Mouse (Mus musculus): ENCODE results near the gene Aig1. TPM values are rescaled to one million over a fixed set of nuclear protein-coding genes. Genes with fewer than 3 reads are reported as not detected.

Aig1 gene
- polyA plus RNA-seq, 1 experiment from 2014 or later = 53.5 TPM

DNA sequence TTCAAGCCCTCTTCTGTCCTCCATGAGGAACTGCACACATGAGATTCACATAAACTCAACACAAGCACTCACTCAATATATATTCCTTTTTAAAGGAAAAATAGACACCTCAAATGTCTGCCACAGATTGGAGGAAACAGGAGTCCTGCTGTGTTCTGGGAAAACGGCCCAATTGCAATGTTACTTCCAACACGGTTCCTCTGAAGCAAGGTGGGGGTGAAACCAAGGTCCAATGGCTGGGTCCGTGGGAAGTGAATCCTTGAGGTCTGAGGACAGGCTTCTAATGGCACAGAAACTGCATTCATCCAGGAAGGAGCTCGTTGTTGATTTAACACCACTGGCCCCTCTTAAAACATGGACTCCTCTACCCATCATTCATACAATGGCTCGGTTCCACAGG is 67.5 kb downstream of the Aig1 start:
- Histone ChIP-seq H3K9me3 (no peaks in the 10 kb centered on the region), H3K27ac (no peak overlapping the region), H3K4me3 (replicated peaks) (no peak overlapping the region), H3K4me1 (replicated peaks) (no peaks in the 10 kb centered on the region), H3K36me3 (peaks cover 17% of the 10 kb centered on the region), H3K9ac (replicated peaks) (no peak overlapping the region), H3K4me2 (replicated peaks) (no peak overlapping the region), H3K27me3 (no peaks in the 10 kb centered on the region)
- ATAC-seq = no peak
- 88% methylated on average over 5 of the region's 5 CpGs for WGBS

DNA sequence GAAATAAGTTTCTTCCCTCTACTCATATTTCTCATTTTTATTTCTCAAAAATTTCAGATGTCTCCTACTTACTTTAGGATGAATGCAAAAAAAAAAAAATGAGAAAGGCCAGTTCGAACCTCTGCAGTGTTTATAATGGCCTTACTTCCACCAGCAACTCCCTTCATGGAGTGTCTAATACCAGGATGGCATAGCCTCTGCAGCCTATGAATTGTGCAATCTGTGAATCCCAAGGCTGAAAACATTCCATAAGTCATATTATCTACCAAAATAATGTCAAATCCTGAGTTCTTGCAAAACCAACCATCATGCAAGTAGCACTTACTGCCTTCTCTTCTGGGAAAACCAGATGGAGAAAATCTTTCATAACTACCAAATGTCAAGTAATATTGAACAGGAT is 75.3 kb downstream of the Aig1 start:
- Histone ChIP-seq H3K36me3 (peaks cover 8% of the 10 kb centered on the region), H3K4me2 (replicated peaks) (no peak overlapping the region), H3K9ac (replicated peaks) (no peak overlapping the region), H3K4me1 (replicated peaks) (no peaks in the 10 kb centered on the region), H3K4me3 (replicated peaks) (no peak overlapping the region), H3K27ac (no peak overlapping the region), H3K9me3 (no peaks in the 10 kb centered on the region), H3K27me3 (no peaks in the 10 kb centered on the region)
- ATAC-seq = no peak
- WGBS = 91% methylated on average over 1 of the region's 1 CpGs

DNA sequence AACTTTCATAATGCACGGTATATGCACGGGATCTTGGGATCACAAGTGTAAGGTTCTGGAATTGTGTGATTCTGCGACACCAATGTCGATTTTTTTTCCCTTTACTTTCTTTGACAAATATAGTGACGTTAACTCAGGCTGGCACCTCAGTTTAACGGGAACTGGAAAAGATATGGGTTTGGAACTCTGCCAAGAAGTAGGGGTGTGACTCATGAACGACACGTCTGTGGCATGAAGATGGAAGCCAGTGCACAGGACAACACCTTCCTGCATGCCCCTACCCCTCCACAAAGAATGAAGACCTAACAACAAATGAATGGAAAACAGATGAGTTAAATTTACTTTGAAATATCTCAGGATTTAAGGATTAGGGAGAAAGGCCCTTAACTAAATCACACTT is 76.0 kb downstream of the Aig1 start:
- Histone ChIP-seq H3K27ac (no peak overlapping the region), H3K27me3 (no peaks in the 10 kb centered on the region), H3K9me3 (no peaks in the 10 kb centered on the region), H3K36me3 (peaks cover 8% of the 10 kb centered on the region; the same call in 1 of the 2 replicates), H3K4me1 (replicated peaks) (no peaks in the 10 kb centered on the region), H3K4me2 (replicated peaks) (no peak overlapping the region), H3K9ac (replicated peaks) (no peak overlapping the region), H3K4me3 (replicated peaks) (no peak overlapping the region)
- WGBS = 91% methylated on average over 8 of the region's 8 CpGs
- ATAC-seq = no peak

DNA sequence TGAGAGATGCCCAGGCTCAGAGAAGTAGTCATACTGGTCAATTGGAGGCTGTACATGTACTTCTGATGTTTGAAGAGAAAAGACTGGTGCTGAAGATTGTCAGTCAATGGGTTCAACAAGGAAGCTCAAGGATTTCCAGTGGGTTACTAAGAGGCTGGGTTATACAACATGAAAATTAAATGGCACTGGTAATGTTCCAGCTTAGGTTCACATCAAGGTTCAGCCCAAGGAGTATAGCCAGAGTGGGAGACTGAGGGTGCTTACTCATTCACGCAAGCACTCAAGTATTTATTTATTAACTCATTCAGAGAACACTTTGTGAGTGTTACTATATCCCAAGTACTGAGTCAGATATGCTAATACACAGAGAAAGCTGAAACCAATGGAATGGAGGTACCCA is 79.2 kb downstream of the Aig1 start:
- no peak overlapping the region for H3K27ac ChIP-seq
- ATAC-seq = no peak
- no peaks in the 10 kb centered on the region for H3K4me1 ChIP-seq (replicated peaks)
- no peaks in the 10 kb centered on the region for H3K27me3 ChIP-seq
- WGBS = 93% methylated on average over 1 of the region's 1 CpGs
- H3K9ac ChIP-seq (replicated peaks) = no peak overlapping the region
- H3K36me3 ChIP-seq = 0 out of 2 replicates have a peak, but pooled peaks cover 5% of the 10 kb centered on the region
- no peak overlapping the region for H3K4me2 ChIP-seq (replicated peaks)
- H3K4me3 ChIP-seq (replicated peaks) = no peak overlapping the region
- H3K9me3 ChIP-seq = no peaks in the 10 kb centered on the region

DNA sequence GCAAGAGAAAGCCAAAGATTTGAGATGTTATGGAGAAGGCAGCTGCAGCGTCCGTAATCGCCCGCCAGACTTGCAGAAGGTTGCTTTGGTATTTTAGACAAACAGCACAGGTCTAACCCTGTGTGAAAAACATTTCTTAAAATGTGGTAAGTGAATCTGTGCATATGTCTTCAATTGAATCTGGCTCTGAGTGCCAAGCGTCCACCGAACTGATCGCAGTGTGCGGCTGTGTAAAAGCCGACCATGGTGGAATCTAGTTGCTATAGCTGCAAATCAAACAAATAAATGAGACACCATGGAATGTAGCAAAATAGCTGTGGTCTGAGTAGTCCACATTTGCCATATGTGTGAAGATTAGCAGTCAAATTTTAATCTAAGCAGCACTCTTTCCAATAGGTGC is 80.7 kb downstream of the Aig1 start:
- no peak overlapping the region for H3K4me3 ChIP-seq (replicated peaks)
- H3K4me2 ChIP-seq (replicated peaks) = no peak overlapping the region
- no peak overlapping the region for H3K27ac ChIP-seq

DNA sequence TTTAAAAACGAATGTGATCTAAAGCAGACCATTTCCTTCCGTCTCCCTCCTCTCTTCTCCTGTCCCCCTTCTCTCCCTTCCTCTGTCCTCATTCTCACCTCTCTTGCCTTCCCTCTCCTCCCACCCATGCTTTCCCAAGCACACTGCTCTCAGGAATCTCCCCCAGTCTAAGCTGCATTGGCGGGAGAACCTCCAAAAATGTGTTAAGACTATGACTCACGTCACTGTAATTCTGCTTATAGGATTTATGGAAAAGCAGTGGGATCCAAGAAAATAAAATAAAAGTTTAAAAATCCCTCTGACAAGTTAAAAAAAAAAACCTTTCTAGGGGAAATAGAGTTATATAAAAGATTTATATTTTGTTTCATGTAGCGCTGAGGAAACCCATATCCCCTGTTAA is 86.0 kb downstream of the Aig1 start:
- no peaks in the 10 kb centered on the region for H3K27me3 ChIP-seq
- peaks cover 3% of the 10 kb centered on the region; the same call in 1 of the 2 replicates for H3K36me3 ChIP-seq
- no peak overlapping the region for H3K9ac ChIP-seq (replicated peaks)
- no peak overlapping the region for H3K4me3 ChIP-seq (replicated peaks)
- ATAC-seq = no peak
- no peak overlapping the region for H3K27ac ChIP-seq
- 96% methylated on average over 5 of the region's 5 CpGs for WGBS
- no peak overlapping the region for H3K4me2 ChIP-seq (replicated peaks)
- no peaks in the 10 kb centered on the region for H3K4me1 ChIP-seq (replicated peaks)
- H3K9me3 ChIP-seq = no peaks in the 10 kb centered on the region

More for the DNA sequence above, 80.7 kb downstream of the Aig1 start:
- Histone ChIP-seq H3K27me3 (no peaks in the 10 kb centered on the region), H3K9me3 (no peaks in the 10 kb centered on the region), H3K4me1 (replicated peaks) (no peaks in the 10 kb centered on the region), H3K9ac (replicated peaks) (no peak overlapping the region), H3K36me3 (peaks cover 8% of the 10 kb centered on the region; the same call in 1 of the 2 replicates)
- 94% methylated on average over 9 of the region's 9 CpGs for WGBS
- ATAC-seq = no peak

DNA sequence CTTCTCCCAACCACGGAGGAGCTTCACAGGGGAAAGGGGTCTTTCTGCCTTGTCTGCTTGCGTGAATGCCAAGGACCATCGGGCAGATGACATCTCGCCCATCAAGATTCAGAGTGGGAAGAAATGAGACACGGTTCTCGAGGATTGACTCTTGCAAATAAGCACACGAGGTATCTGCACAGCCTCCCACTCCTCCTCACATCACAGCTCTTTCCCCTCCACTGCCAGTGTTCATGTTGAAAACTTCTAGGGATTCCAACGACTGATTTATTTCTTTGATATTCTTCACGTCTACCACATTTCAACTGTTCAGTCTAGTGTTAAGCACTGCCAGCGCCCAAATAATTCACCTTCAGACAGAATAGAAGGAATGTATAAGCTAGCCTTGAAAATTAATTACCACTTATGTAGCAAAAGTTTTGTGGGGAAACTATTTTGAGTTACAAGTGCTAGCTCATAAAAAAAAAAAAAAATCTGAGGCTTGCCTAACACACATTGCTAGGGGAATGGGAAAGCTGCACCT is 86.5 kb downstream of the Aig1 start:
- Histone ChIP-seq H3K27me3 (no peaks in the 10 kb centered on the region), H3K9me3 (no peaks in the 10 kb centered on the region), H3K36me3 (peaks cover 3% of the 10 kb centered on the region; the same call in 1 of the 2 replicates), H3K27ac (no peak overlapping the region), H3K4me3 (replicated peaks) (no peak overlapping the region), H3K4me1 (replicated peaks) (no peaks in the 10 kb centered on the region), H3K4me2 (replicated peaks) (no peak overlapping the region), H3K9ac (replicated peaks) (no peak overlapping the region)
- WGBS = 91% methylated on average over 10 of the region's 10 CpGs
- no peak for ATAC-seq

DNA sequence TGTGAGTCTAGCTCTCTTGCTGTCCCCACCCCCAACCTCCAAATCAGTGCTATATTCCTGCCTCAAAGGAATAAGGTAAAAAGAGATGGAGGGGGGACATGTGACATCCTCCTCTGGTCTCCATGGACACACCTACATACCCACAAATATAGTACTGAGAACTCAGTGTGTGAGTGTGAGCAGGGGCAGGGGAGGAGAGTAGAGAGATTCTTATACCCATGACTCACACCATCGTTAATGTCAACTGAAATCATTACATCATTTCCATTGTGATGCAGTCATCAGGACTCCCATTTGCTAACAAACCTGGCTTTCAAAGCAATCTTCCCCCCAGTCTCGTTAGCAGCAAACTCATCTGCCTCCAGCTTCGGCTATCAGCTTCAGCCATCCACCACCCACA is 92.8 kb downstream of the Aig1 start:
- H3K4me3 ChIP-seq (replicated peaks) = no peak overlapping the region
- no peaks in the 10 kb centered on the region for H3K27me3 ChIP-seq
- H3K9ac ChIP-seq (replicated peaks) = no peak overlapping the region
- no peak overlapping the region for H3K4me2 ChIP-seq (replicated peaks)
- no peaks in the 10 kb centered on the region for H3K4me1 ChIP-seq (replicated peaks)
- no peak overlapping the region for H3K27ac ChIP-seq
- WGBS = 88% methylated on average over 3 of the region's 3 CpGs
- no peaks in the 10 kb centered on the region for H3K36me3 ChIP-seq
- no peaks in the 10 kb centered on the region for H3K9me3 ChIP-seq
- ATAC-seq = no peak

DNA sequence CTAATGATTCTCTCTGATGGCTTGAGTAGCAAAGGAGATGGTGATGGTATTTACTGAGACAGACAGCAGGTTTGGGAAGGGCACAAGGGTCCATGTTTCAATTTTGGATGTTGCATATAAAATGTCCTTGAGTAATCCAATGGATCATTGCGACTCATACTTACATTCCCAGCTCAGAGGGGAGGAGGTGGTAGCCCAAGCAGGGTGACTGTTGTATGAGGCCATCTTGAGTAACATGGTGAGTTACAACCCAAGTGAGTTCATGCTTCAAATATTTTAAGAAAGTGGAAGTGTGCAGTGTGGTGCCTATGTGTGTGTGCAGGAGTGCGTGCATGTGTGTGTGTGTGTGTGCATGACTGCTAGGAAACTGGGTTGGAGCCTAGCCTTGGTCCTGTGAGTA is 93.4 kb downstream of the Aig1 start:
- H3K4me3 ChIP-seq (replicated peaks) = no peak overlapping the region
- no peaks in the 10 kb centered on the region for H3K36me3 ChIP-seq
- no peak for ATAC-seq
- no peaks in the 10 kb centered on the region for H3K4me1 ChIP-seq (replicated peaks)
- H3K27me3 ChIP-seq = no peaks in the 10 kb centered on the region
- no peak overlapping the region for H3K4me2 ChIP-seq (replicated peaks)
- WGBS = 99% methylated on average over 2 of the region's 2 CpGs
- no peak overlapping the region for H3K27ac ChIP-seq
- H3K9ac ChIP-seq (replicated peaks) = no peak overlapping the region
- no peaks in the 10 kb centered on the region for H3K9me3 ChIP-seq

DNA sequence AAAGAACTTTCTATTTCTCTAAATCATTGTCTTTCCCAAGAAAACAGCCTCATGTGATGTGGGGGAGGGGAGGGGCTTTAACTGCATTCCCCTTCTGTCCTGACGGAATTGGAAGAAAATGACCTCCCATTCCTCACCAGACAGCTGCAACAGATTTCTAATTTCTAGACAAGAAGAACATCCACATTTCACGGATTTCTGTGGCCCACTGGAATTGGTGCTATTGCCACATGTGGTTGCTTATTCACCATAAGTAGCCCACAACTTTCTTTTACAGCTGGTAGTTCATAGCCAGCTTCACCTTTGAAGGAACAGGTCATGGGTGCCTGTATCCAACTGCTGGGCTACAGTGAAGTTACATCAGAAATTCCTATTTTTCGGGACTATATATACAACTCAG is 93.9 kb downstream of the Aig1 start:
- Histone ChIP-seq H3K4me1 (replicated peaks) (no peaks in the 10 kb centered on the region), H3K27ac (no peak overlapping the region), H3K4me3 (replicated peaks) (no peak overlapping the region), H3K36me3 (no peaks in the 10 kb centered on the region), H3K9me3 (no peaks in the 10 kb centered on the region), H3K9ac (replicated peaks) (no peak overlapping the region), H3K27me3 (no peaks in the 10 kb centered on the region), H3K4me2 (replicated peaks) (no peak overlapping the region)
- 93% methylated on average over 3 of the region's 3 CpGs for WGBS
- ATAC-seq = no peak

DNA sequence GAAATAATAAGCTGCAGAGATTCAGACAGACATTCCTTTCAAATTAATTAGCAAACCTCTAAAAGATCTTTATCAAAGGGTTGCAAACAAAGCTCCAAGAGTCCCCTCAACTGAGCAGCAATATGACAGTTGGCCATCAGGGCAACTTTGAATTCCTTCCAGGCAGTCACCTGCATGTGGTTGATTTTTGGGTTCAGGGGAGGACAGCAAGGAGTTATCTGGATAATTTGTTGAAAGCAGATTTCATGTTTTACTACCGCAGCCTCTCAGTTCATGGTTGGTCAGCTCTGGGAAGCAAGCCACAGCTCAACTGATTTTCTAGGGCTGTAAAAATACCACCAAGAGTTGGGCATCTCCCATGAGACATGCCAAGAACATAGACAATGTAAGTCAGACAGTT is 98.1 kb downstream of the Aig1 start:
- ATAC-seq = no peak
- Histone ChIP-seq H3K9me3 (no peaks in the 10 kb centered on the region), H3K36me3 (no peaks in the 10 kb centered on the region), H3K4me2 (replicated peaks) (no peak overlapping the region), H3K27me3 (no peaks in the 10 kb centered on the region), H3K4me3 (replicated peaks) (no peak overlapping the region), H3K27ac (no peak overlapping the region), H3K4me1 (replicated peaks) (no peaks in the 10 kb centered on the region), H3K9ac (replicated peaks) (no peak overlapping the region)
- 94% methylated on average over 1 of the region's 1 CpGs for WGBS

DNA sequence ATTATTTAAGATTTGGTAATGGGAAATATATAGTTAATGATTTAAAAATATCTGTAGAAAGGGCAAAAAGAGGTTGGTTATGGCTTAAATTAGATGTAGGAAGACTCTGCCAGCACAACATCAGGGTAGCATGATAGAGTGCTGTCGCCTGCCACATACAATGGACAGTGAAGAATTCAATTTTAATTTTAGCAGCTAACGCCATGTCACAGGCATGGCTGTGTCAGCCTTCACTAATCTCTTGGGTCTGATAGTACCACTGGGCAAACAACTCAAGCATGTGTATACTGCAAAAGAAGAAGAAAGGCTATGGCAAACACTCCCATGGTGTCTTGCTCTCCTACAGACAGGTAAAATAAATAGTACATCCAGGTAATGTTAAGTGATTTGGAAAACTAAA is 99.0 kb downstream of the Aig1 start:
- Histone ChIP-seq H3K9me3 (no peaks in the 10 kb centered on the region), H3K4me2 (replicated peaks) (no peak overlapping the region), H3K36me3 (no peaks in the 10 kb centered on the region), H3K4me3 (replicated peaks) (no peak overlapping the region), H3K27me3 (no peaks in the 10 kb centered on the region), H3K9ac (replicated peaks) (no peak overlapping the region), H3K4me1 (replicated peaks) (no peaks in the 10 kb centered on the region), H3K27ac (no peak overlapping the region)
- no peak for ATAC-seq
- WGBS = 90% methylated on average over 2 of the region's 2 CpGs

DNA sequence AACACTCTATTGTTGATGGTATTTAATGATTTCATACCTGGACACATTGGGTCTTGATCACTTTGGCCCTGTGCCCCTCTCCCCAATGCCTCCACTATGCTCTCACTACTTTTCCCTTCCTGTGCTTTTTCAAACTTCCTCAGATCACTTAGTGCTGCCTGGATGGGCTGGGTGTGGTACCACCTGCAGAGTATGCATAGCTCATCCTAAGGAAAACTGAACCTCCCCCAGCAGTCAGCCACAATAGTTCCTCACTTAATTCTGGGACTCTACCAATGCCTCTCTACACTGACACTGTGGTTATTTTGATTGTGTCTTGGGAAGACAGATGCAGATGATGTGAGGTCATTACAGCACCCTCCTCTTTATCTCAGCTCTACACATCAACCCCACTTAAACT is 99.9 kb downstream of the Aig1 start:
- Histone ChIP-seq H3K4me1 (replicated peaks) (no peaks in the 10 kb centered on the region), H3K9ac (replicated peaks) (no peak overlapping the region)
- ATAC-seq = no peak

More for the DNA sequence above, 99.9 kb downstream of the Aig1 start:
- H3K36me3 ChIP-seq = no peaks in the 10 kb centered on the region
- H3K9me3 ChIP-seq = no peaks in the 10 kb centered on the region
- no peak overlapping the region for H3K4me2 ChIP-seq (replicated peaks)
- H3K27me3 ChIP-seq = no peaks in the 10 kb centered on the region
- no peak overlapping the region for H3K27ac ChIP-seq
- H3K4me3 ChIP-seq (replicated peaks) = no peak overlapping the region
